Comparison of ENCODE assay signal across 8 mouse cellular contexts in the genomic region with DNA sequence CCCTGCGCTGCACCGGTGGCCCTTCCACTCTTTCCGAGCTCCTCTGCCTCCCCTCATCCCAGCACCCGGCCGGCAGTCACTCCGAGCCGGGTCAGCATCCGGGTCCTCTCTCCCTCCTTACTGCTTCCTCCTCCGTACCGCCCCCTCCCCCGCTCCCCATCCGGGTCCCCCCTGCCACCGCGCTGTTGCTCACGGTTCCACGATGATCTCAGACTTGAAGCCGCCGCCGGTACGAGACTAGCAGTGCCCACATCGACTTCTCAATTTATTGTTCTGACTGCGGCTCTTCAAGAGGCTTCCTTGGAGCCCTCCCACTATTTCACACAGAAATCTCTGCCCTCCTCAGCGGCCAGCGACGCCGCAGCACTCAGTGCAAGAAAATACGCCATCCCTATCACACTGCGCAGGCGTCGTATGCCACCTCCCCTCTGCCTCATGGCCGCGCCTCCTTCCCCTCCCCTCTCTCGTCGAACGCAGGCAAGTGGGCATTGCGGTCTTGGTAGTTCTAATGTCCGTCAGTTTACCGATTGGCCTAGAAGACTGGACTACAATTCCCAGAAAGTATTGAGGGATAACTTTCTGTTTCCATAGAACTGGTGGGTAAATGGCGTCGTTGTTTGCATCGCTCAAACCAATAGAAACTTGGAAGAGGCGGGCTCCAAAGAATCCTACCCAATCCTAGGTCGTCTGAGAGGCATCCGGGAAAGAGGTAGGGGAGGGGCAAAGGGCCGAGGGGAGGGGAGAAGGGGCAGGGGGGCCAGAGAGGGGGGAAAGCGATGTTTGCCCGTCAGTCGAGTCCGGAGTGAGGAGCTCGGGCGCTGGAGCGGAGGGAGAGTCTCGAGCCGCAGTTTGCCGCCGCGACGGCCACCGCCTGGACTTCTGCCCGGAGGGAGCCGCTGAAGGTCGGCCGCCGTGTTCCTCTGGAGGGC. TPM values are rescaled to one million over a fixed set of nuclear protein-coding genes. Genes with fewer than 3 reads are reported as not detected.
DNase-seq lines count a peak whose midpoint lies in the region; ATAC-seq lines count a peak whose summit lies in the region.

A gene (plus strand): TSS at position 220 of the 929 bp plus-strand sequence.
A gene (minus strand): TSS at position 476 of the 929 bp plus-strand sequence.

- ATAC-seq in erythroblast, adult 5-6 weeks (replicated peaks; ENCODE audit: low FRiP score, poor library complexity, severe bottlenecking): peak; percentile 92
- peak; percentile 98 for ATAC-seq in kidney, embryonic 15.5 days (replicated peaks; ENCODE audit: low FRiP score)
- ATAC-seq in monocyte, adult 5-6 weeks (replicated peaks; ENCODE audit: insufficient number of reproducible peaks, low FRiP score, low TSS enrichment, poor library complexity, severe bottlenecking): peak; percentile 95

- H3K9ac ChIP-seq in kidney, embryonic 15.5 days: peak within 1 kb of the TSS; percentile 98

- H3K4me2 ChIP-seq in kidney, embryonic 15.5 days: peak within 1 kb of the TSS; percentile 68

- peak within 1 kb of the TSS; percentile 99 for H3K4me3 ChIP-seq in heart, embryonic 10.5 days
- H3K4me3 ChIP-seq in kidney, embryonic 15.5 days (replicated peaks): peak within 1 kb of the TSS; percentile 97

- H3K36me3 ChIP-seq in heart, embryonic 10.5 days: no peaks in the 10 kb centered on the region; the same call in 1 of the 2 replicates
- peaks cover 14% of the 10 kb centered on the region for H3K36me3 ChIP-seq in kidney, embryonic 15.5 days

- H3K9me3 ChIP-seq in heart, embryonic 10.5 days: no peaks in the 10 kb centered on the region
- no peaks in the 10 kb centered on the region for H3K9me3 ChIP-seq in kidney, embryonic 15.5 days (replicated peaks)

- H3K27me3 ChIP-seq in heart, embryonic 10.5 days (ENCODE audit: insufficient read depth, poor library complexity, severe bottlenecking): no peaks in the 10 kb centered on the region
- no peaks in the 10 kb centered on the region for H3K27me3 ChIP-seq in kidney, embryonic 15.5 days

- H3K27ac ChIP-seq in heart, embryonic 10.5 days: peak within 1 kb of the TSS; percentile 97
- H3K27ac ChIP-seq in kidney, embryonic 15.5 days: peak within 1 kb of the TSS; percentile 99

- H3K4me1 ChIP-seq in heart, embryonic 10.5 days: peaks cover 9% of the 10 kb centered on the region; the same call in 1 of the 2 replicates
- peaks cover 14% of the 10 kb centered on the region for H3K4me1 ChIP-seq in kidney, embryonic 15.5 days

- WGBS in heart, embryonic 10.5 days: under 1% methylated on average over 64 of the region's 64 CpGs
- WGBS in kidney, embryonic 15.5 days: under 1% methylated on average over 64 of the region's 64 CpGs

- peak; percentile 93 to 96 for DNase-seq in B cell, adult 2 months
- peak; percentile 100 for DNase-seq in brain, adult 2 months (ENCODE audit: low read depth, low spot score)
- peak; percentile 99 for DNase-seq in heart, embryonic 10.5 days (ENCODE audit: low spot score)
- peak; percentile 95 for DNase-seq in liver
- DNase-seq in spleen, postnatal 4 days (ENCODE audit: low spot score in 2 of 2): peak; percentile 94 to 95

RNA-seq across cellular contexts. Expression of the first gene that starts in this region (rescaled TPM):
- total RNA-seq in erythroblast, adult 5-6 weeks (2015; ENCODE audit: low replicate concordance): 102 and 126 TPM in 2 replicates
- total RNA-seq in erythroblast, adult 5-6 weeks (2017; ENCODE audit: low replicate concordance): 186 and 206 TPM in 2 replicates
- polyA plus RNA-seq in heart, embryonic 10.5 days (2016; fragmentation: Nextera tagmentation; extraction: Ambion mirVana): 44.3 and 61.7 TPM in 2 replicates
- 66.4 and 67.5 TPM in 2 replicates for polyA plus RNA-seq in kidney, embryonic 15.5 days (2015; fragmentation: Nextera tagmentation; extraction: Ambion mirVana)
- 81.5 to 110 TPM (median 88.5 TPM) in 3 replicates for total RNA-seq in monocyte, adult 5-6 weeks (2017)

RNA-seq across cellular contexts. Expression of the second gene that starts in this region (rescaled TPM):
- 13.4 and 34.7 TPM in 2 replicates for total RNA-seq in erythroblast, adult 5-6 weeks (2015; ENCODE audit: low replicate concordance)
- 25.8 and 30.6 TPM in 2 replicates for total RNA-seq in erythroblast, adult 5-6 weeks (2017; ENCODE audit: low replicate concordance)
- polyA plus RNA-seq in heart, embryonic 10.5 days (2016; fragmentation: Nextera tagmentation; extraction: Ambion mirVana): 45.4 and 46.2 TPM in 2 replicates
- 55.3 and 57.7 TPM in 2 replicates for polyA plus RNA-seq in kidney, embryonic 15.5 days (2015; fragmentation: Nextera tagmentation; extraction: Ambion mirVana)
- total RNA-seq in monocyte, adult 5-6 weeks (2017): 50.1 to 57.9 TPM (median 51.8 TPM) in 3 replicates

Comparison
In these comparisons a context has a peak if more than half of its experiments do, and no peak if none do; other contexts are left out.
1. Peak in every context shown above with its lines: DNase-seq, ATAC-seq, H3K4me3 ChIP-seq and H3K27ac ChIP-seq.